Mouse (Mus musculus): ENCODE data around the gene Dusp16.

Gene Dusp16

DNA sequence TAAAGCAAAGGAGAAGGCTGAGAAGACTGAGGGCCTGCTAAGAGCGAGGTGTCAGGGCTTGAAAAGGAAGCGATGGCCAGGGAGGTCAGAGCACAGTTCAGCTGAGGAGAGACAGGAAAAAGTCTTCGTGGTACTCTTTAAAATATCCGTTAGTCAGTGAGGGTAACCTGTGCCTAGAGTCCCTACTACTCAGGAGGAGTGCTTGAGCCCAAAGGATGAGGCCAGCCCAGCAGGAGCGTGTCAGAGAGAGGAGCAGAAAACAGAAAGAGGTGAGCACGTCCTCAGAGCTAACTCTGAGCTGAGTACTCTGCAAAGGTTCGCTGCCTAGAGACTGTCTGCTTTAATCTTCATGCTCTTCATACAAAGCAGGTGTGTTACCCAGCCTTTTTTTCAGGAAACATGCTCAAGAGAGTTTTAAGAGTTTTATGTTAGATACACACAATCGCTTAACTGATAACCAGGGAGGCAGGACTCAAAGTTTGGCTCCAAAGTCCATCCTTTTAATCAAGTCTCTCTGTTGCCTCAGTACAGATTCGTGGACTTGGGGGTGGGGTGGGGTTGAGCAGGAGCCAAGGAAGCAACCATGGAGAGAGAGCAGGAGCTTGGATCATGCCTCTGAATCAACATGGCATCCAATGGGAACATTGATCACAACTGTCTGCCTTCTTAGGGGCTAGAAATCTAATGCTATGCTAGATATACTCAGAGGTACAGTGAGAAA lies 68.4 kb downstream of the Dusp16 start:
- CTCF ChIA-PET, result interaction anchor here in 1 of 4 experiments (0.7 kb wide), 1 partner anchor 9 kb away, joined by 3 read pairs; no protein-coding TSS in a partner anchor
- POLR2A ChIA-PET, result interaction anchor here in 2 of 4 experiments (1.0 to 1.3 kb wide), 2 partner anchors 12 to 70 kb away, joined by 3 read pairs; no protein-coding TSS in a partner anchor

DNA sequence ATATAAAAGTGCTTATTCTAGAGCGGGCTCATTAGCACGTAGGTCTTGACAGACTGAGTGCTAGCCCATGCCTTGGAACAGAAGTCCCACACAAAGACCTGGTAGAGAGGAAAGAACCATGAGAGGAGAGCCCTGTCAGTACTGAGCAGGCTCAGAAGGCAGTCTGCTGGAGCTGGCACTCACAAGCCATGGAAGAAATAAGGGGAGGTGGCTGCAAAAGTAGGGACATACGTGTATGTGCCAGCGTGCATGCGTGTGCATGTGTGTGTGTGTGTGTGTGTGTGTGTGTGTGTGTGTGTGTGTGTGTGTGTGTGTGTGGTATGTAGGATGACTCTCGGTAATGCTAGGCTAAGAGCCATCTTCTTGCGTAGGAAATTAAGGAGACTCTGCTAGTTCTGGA lies 69.1 kb downstream of the Dusp16 start:
- ChIA-PET CTCF (interaction anchor here in 2 of 4 experiments (0.7 to 1.0 kb wide), 2 partner anchors 9 to 140 kb away, joined by 3 read pairs; no protein-coding TSS in a partner anchor), POLR2A (interaction anchor here in 2 of 4 experiments (1.0 to 1.3 kb wide), 2 partner anchors 13 to 71 kb away, joined by 3 read pairs; no protein-coding TSS in a partner anchor)

DNA sequence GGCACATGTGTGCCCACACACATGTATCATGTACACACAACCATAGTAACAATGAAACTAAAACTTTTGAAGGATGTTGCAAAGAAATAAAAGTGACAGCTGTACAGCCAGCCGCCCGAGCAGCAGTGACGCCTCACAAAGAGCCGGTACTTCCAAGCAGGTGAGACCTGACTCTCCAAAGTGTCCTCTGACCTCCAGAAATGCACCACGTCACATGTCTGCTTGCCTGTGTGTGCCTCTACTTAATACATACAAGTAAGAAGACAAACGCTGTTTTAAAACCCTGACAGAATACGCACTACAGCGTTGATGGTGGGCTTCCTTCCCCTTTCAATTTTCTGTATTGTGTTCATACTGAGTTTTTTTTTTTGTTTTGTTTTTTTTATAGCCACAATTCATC lies 69.5 kb downstream of the Dusp16 start:
- CTCF ChIA-PET, result interaction anchor here in 1 of 4 experiments (1.0 kb wide), 1 partner anchor 140 kb away, joined by 3 read pairs; no protein-coding TSS in a partner anchor
- POLR2A ChIA-PET, result interaction anchor here in 1 of 4 experiments (1.0 kb wide), 1 partner anchor 13 kb away, joined by 3 read pairs; no protein-coding TSS in a partner anchor

DNA sequence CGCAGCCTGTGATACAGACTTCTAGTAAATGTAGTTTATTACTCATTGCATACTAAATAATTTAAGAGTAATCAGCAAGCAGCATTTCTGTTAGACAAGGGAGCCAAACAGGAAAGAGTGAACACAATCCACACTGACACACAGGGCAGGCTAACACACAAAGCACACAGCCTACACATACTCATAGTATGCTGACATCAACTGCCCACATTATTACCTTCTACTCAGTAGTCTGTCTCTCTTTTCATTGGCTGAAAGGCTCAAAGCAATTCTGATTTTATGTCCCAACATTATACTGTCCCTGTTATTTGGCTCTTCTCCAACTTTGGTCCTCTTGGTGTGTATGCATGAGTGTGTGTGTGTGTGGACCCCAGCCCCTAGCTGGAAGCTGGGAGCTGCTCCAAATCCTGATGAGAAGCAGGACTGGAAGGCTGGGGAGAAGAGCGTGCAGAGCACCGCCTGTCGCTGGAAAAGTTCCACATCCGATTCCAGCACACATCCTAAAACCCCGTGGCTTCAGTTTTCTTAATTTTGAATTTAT lies 70.6 kb downstream of the Dusp16 start:
- ChIA-PET CTCF (interaction anchor here in 1 of 4 experiments (0.6 to 1.0 kb wide), 2 partner anchors 11 to 72 kb away, joined by 3 read pairs; no protein-coding TSS in a partner anchor), POLR2A (interaction anchor here in 1 of 4 experiments (1.3 kb wide), 1 partner anchor 10 kb away, joined by 4 read pairs; no protein-coding TSS in a partner anchor)

DNA sequence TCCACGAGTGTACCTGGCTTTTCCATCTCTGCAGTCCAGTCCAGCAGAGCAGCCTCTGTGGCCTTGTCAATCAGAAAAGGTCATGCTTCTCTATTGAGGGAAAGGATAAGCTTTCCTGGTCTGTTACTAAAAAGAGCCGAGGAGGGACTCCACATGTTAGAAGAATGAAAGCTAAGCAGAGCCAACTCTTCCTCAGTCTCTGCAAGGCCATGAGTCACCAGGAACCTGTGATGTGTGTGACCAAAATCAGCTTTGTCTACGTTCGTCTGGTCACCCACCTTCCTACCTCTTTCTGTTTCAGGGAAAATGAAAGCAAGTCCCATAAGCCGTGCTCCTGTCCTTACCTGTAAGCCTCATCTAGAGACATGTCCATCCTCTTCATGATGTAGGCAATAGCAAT lies 72.3 kb downstream of the Dusp16 start:
- ChIA-PET CTCF (no interaction called here), POLR2A (interaction anchor here in 2 of 4 experiments (0.6 to 1.9 kb wide), 4 partner anchors 8 to 163 kb away, joined by 3 to 6 read pairs (median 4); no protein-coding TSS in a partner anchor)

DNA sequence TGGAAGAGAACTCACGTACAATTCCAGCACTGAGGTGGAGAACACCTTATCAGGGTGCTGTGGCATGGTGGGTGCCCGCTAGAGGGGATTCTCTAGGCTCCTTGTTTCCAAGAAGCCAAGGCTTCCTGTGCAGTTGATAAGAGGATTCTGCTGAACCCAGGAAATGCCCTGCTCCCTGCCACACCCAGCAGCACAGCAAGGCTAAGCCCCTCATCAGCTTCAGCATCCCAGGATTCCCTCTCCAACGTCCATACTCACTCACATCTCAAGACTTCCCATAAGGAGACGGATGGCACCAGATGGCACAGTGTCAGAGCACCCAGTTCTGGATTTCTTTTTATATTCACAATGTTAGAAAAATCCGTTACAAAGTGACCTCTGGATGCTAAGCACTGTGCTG lies 73.3 kb downstream of the Dusp16 start:
- POLR2A ChIA-PET, result interaction anchor here in 1 of 4 experiments (1.9 kb wide), 1 partner anchor 9 kb away, joined by 6 read pairs; no protein-coding TSS in a partner anchor
- CTCF ChIA-PET, result no interaction called here

DNA sequence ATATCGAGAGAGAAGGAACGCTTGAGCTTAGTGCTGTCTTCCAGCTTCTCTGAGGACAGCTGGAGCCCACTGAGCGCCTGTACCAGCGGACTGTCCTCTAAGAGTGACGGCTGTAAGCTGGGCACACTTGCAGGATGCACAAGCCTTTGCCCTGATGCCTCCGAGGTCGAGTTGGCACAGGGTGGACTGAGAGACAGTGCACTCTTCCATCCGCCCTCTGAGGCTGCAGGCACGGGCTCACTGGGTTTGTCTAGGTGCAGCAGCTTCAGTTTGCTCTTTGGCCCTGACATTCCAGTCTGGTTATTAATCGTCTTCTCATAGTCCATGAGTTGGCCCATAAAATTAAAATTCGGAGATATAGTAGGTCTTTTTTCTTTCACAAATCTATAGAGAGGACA lies 73.8 kb downstream of the Dusp16 start:
- POLR2A ChIA-PET, result interaction anchor here in 2 of 4 experiments (1.2 to 1.9 kb wide), 2 partner anchors 8 to 44 kb away, joined by 3 to 6 read pairs; no protein-coding TSS in a partner anchor
- CTCF ChIA-PET, result no interaction called here

DNA sequence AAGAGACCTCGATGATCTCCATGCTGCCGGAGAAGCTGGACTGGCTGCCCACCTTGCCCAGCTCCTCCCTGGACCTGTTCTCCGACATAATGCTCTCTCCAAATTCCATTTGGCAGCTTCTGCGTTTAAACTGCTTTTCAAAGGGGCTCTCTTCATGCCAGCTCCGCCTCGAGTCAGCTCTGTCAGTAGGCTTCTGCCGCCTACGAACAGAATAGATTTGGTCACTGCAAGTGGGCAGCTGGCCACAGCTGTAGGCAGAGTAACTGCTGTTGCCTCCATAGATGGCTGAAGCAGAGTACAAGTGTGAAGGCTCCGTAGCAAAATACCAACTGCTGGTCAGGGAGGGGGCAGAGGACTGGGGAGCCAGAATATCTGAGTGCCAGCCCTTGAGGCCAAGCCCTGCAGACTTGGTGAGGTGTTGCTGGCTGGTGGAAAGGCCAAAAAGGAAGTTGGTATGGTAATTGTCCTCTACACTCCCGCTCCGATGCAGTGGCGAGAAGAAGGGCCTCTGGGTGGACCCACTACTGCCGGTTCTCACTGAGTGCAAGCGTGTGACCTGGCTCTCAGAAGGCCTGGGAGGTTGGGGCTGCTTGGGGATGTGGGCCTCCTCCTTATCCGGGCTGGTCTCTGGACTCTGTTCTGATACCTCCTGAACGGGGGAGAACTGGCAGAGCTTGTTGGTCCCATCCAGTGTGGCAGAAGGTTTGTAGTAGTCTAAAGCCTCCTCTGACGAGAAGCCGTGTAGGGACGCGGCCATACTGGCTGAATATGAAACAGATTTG lies 74.3 kb downstream of the Dusp16 start:
- POLR2A ChIA-PET, result interaction anchor here in 2 of 4 experiments (0.7 to 1.9 kb wide), 6 partner anchors 8 to 45 kb away, joined by 3 to 6 read pairs (median 3); no protein-coding TSS in a partner anchor
- CTCF ChIA-PET, result no interaction called here

DNA sequence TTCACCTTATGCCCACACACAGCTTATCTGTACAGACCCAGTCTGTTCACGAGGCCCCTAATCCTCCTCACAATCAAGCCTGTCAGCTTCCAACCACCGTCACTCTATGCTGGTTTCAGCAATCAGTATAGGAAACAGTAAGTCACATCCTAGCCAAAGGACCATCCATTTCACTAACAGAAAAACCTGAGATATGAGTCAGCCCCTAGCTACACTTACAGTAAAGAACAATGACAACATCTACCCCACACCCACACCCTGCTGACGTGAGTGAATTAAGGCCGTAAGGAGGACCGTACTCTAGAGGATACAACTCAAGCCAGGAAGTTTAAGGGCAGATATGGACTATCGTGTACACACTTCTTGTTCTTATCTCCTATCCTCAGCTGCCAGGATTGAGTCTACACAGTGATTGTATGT lies 76.2 kb downstream of the Dusp16 start:
- CTCF ChIA-PET, result no interaction called here
- POLR2A ChIA-PET, result interaction anchor here in 1 of 4 experiments (0.5 to 1.0 kb wide), 5 partner anchors 9 to 236 kb away, joined by 3 to 4 read pairs (median 3); no protein-coding TSS in a partner anchor

DNA sequence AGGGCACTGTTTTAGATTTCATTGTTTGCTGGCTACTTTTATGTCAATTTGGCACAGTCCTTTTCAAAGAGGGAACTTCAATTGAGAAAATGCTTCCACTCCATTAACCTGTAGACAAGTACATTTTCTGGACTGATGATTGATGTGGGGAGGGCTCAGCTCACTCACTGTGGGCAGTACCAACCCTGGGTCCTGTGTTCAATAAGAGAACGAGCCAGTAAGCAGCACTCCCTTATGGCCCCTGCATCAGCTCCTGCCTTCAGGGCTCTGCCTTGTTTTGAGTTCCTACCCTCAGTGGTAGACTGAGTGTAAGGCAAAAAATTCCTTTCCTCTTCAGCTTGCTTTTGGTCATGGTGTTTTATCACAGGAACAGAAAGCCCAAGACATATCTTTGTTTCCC lies 78.5 kb downstream of the Dusp16 start:
- POLR2A ChIA-PET, result interaction anchor here in 3 of 4 experiments (0.6 to 1.9 kb wide), 9 partner anchors 8 to 825 kb away, joined by 3 to 6 read pairs (median 3); no protein-coding TSS in a partner anchor

DNA sequence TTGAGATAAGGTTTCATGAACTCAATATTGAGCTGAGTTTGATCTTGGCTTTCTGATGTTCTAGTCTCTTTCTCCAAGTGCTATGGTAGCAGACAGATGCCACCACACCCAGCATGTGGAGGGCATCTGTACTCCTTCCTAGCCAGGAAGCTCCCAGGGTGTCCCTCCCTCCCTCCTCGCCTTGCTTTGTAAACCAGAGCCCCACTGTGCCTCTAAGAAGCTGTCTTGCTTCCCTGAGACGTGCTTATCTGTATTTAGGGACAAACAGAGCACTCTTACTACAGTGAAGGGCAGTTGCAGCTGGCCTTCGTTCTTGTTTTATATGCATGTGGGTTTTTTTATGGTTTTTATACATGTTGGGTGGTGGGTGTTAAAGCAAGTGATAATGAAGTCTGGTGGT lies 79.1 kb downstream of the Dusp16 start:
- POLR2A ChIA-PET, result interaction anchor here in 3 of 4 experiments (0.6 to 1.9 kb wide), 7 partner anchors 8 to 825 kb away, joined by 3 to 6 read pairs (median 3); no protein-coding TSS in a partner anchor
- CTCF ChIA-PET, result interaction anchor here in 1 of 4 experiments (0.9 kb wide), 1 partner anchor 81 kb away, joined by 3 read pairs; no protein-coding TSS in a partner anchor

More for the DNA sequence above, 78.5 kb downstream of the Dusp16 start:
- CTCF ChIA-PET, result no interaction called here

DNA sequence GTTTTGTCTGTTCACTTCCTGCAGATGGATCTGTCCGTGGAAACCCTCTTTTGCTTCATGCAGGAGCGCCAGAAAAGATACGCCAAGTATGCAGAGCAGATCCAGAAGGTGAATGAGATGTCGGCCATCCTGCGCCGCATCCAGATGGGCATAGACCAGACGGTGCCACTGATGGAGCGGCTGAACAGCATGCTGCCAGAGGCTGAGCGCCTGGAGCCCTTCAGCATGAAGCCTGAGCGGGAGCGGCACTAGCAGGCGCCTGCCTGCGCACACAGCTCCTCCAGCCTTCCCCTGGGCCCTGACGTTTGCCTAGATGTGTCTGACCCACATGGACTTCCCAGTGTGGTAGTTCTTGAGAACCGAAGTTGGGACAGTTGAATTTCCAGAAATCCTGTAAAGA lies 82.4 kb downstream of the Dusp16 start:
- ChIA-PET CTCF (interaction anchor here in 2 of 4 experiments (1.1 to 1.2 kb wide), 2 partner anchors 11 to 84 kb away, joined by 3 read pairs; no protein-coding TSS in a partner anchor), POLR2A (interaction anchor here in 2 of 4 experiments (0.7 to 2.4 kb wide), 9 partner anchors 8 to 136 kb away, joined by 3 to 7 read pairs (median 3); no protein-coding TSS in a partner anchor)

DNA sequence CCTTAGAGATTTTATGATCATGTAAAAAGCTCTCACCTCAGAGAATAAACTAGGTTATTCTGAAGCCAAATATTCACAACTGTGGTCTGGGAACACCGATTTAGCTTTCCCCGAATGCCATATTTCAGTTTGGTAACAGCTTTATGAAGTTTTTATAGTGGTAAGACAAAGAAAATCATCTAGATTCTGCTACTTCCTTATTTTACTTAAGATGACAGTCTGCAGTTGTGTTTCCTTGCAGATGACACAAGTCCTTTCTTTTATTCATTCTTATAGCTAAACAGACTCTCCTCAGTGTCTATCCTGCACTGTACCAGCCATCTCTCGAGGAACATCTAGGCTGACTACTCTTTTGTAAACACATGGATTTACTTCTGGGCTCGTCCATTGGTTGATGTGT lies 86.0 kb downstream of the Dusp16 start:
- CTCF ChIA-PET, result interaction anchor here in 1 of 4 experiments (1.1 kb wide), 1 partner anchor 160 kb away, joined by 3 read pairs; no protein-coding TSS in a partner anchor
- POLR2A ChIA-PET, result interaction anchor here in 3 of 4 experiments (0.6 to 1.6 kb wide), 7 partner anchors 8 to 192 kb away, joined by 3 to 5 read pairs (median 3); partner anchors contain the start of genes Gpr19 (in 1 of the 3) and Mansc1 (in 1 of the 3)

DNA sequence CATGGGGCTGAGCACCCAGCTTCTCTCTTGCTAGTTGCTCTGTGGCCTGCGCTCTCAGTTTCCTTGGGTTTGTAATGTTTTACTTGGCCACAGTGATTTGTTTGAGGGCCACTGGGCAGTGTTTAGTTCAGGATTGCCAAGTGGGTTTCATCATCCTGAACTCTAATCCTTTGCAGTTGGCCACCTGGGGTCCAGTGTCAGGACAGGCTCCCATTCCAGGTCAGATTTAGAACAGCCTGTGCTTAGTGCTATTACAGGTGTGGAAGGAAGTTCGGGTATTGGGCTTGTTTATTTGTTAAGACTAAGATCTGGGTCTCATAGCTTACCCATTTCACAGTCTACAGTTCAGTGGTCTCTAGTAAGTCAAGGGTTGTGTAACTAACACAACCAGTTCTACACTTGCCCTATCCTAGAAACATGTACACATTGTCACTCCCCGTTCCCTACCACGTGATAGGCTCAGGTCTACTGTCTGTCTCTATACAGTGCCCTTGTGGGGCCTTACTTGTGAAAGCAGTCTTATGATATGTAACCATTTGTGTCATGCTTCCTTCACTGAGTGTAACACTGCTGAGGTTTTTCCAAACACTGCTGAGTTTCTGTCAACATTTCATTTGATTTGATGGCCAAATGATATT lies 89.3 kb downstream of the Dusp16 start:
- ChIA-PET CTCF (interaction anchor here in 1 of 4 experiments (0.7 kb wide), 1 partner anchor 231 kb away, joined by 3 read pairs; no protein-coding TSS in a partner anchor), POLR2A (interaction anchor here in 1 of 4 experiments (0.6 kb wide), 2 partner anchors 24 to 38 kb away, joined by 3 read pairs; no protein-coding TSS in a partner anchor)

DNA sequence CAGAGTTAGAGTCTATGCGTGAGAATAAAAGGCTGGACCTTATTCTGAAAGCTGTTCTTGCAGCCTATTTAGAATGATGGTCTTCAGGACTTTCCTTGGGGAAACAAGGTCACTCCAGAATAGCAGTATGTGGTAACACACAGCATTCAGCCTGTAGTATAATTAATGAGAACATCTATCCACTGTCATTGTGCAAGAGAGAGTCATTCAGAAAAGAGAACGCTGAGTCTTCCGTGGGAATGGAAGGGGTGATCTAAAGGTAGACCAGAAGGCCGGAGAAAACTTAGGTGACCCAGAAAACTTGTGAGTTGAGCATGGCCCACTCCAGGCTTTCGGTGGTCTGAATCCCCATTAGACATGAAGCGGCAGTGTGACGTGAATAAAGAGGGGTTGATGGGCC lies 90.2 kb downstream of the Dusp16 start:
- CTCF ChIA-PET, result interaction anchor here in 1 of 4 experiments (0.6 kb wide), 1 partner anchor 92 kb away, joined by 5 read pairs; no protein-coding TSS in a partner anchor
- POLR2A ChIA-PET, result interaction anchor here in 2 of 4 experiments (0.7 to 1.5 kb wide), 3 partner anchors 9 to 87 kb away, joined by 3 to 4 read pairs (median 3); no protein-coding TSS in a partner anchor

DNA sequence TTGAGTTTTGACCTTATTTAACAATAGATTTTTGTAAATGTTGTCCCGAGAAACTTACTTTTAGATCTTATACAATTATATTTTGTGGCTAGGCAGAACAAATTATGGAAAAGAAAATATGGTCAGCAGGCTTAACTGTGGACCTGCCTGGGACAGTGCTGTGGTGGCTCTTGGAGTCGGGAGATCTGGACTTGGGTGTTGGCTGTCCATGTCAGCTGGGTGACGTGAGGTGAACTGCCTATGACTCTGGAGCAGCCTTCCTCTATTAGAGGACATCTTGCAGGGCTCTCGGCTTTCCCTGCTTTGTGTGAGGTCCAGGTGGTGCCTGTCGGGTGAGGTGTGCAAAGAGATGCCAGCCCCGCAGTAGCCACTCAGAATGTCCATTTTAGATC lies 91.2 kb downstream of the Dusp16 start:
- ChIA-PET CTCF (interaction anchor here in 1 of 4 experiments (0.6 kb wide), 1 partner anchor 31 kb away, joined by 6 read pairs; no protein-coding TSS in a partner anchor), POLR2A (interaction anchor here in 2 of 4 experiments (0.7 to 1.8 kb wide), 7 partner anchors 10 to 93 kb away, joined by 3 to 7 read pairs (median 4); no protein-coding TSS in a partner anchor)
